Mouse (Mus musculus): ENCODE data around the gene Rbm26.

The Rbm26 gene

DNA sequence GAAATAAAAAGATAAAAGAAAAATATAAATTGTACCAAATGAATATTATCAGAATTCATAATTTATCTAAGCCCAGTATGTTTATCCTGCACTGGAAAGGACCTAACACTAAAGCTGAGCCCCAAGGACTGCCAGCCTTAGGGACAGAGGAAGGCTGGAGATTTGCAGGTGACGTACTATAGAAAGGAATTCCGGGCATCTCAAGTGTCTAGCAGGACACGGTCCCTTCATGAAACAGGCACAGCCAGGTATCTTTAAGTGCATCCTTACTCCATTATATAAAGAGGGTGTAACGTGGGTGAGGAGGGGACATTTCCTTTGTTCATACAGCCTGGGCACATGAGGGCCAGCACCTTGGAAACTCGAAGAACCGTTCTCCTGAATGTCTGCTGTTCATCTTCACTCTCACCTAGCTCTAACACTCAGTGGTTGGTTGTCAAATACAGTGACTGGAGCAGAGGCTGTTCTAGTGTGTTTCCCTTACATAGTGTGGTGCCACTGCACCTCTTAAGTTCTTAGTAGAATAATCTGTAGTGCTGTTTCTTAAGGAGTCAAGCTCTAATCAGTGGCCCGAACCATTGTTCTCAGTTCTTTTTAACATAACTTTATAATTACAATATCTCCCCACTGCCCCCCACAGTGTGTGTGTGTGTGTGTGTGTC is 91.7 kb downstream of the Rbm26 start:
- no peak for DNase-seq

- no peak for DNase-seq
Observed at GRCm38 (mm10) chr14:105084757-105085330, 92.3 kb downstream of the Rbm26 start.

DNA sequence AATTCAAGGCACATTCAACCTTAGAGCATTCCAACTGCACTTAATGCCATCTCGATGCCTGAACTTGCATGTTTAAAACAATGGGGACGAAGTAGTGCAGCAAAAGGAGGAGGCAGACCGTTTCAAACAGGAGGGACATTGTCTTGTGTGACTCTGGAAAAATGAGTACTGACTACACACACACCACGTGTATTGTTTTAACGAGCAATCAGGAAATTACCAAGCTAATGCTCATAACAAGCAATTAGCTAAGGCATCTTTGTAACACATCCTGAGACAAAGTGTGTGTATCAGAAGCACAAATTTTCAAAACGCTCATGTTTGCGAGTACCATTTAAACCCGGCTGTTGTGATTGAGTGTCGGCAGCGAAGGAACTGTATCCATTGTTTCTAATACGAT is 93.0 kb downstream of the Rbm26 start:
- no peak for DNase-seq

DNA sequence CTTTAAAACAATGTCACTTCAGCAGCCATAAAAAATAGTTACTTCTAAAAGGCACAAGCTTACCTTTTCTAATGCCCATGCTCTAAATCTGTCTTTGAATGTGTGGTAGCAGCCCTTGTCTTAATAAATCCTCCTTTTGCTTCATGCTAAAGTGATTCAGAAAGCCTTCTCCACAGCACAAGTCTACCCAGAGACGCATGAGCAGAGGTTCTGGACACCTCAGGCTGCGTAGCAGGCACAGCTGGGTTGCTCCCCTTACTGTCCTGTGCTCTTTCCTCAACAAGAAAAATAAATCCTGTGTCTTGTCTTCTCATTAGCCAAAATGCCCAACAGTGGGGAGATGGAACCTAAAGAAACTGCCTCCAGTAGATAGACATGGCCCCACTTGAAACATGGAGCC is 102.4 kb downstream of the Rbm26 start:
- DNase-seq, result no peak

DNA sequence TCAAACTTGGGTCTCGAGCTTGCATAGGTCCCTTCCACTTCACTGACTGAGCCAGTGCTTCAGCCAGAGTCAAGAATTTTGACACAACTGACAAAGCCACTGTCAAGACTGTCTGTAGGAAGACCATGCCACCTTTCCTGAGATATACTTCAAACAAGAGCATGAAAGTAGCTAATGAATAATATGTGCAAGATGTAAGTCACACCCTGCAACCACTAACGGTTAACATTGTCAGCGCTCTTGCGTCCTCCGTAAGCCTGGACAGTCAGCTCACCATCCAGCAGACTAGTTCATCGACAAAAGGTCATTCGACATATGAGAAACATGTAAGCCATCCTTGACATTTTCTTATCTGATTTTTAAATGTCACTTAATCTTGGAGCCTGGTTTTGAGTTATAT is 102.8 kb downstream of the Rbm26 start:
- DNase-seq, result no peak

- DNase-seq, result no peak
Observed at GRCm38 (mm10) chr14:105071010-105071509, 106.1 kb downstream of the Rbm26 start.

- no peak for DNase-seq
Observed at GRCm38 (mm10) chr14:105070258-105071009, 106.7 kb downstream of the Rbm26 start.

- DNase-seq, result no peak
Observed at GRCm38 (mm10) chr14:105068060-105068459, 109.1 kb downstream of the Rbm26 start.

- DNase-seq, result no peak
Observed at GRCm38 (mm10) chr14:105064243-105064642, 112.9 kb downstream of the Rbm26 start.

GRCm38 (mm10) chr14:105061230-105061629 is 115.9 kb downstream of the Rbm26 start:
- no peak for DNase-seq

GRCm38 (mm10) chr14:105057934-105058333 is 119.2 kb downstream of the Rbm26 start:
- no peak for DNase-seq

All from cerebellum, adult 11 months (tissue).